Mouse (Mus musculus) left cerebral cortex, adult 9 months (tissue): ENCODE results near the gene Psmb5.
A peak's percentile ranks its signal among the peaks of the same experiment; 100 is the strongest.

Experiments
- DNase-seq, 2 experiments: peaks; one replicate each; pipeline ENCODE4 v3.0.0; 2022; ENCODE audit warnings: low spot score in 2 of 2

Psmb5 gene

GRCm38 (mm10) chr14:54617897-54618365 lies at the start of gene Psmb5:
TSS of gene Psmb5 (minus strand) at chr14:54618022.
- peak in 1 of 2 experiments; percentile 92 for DNase-seq

DNA sequence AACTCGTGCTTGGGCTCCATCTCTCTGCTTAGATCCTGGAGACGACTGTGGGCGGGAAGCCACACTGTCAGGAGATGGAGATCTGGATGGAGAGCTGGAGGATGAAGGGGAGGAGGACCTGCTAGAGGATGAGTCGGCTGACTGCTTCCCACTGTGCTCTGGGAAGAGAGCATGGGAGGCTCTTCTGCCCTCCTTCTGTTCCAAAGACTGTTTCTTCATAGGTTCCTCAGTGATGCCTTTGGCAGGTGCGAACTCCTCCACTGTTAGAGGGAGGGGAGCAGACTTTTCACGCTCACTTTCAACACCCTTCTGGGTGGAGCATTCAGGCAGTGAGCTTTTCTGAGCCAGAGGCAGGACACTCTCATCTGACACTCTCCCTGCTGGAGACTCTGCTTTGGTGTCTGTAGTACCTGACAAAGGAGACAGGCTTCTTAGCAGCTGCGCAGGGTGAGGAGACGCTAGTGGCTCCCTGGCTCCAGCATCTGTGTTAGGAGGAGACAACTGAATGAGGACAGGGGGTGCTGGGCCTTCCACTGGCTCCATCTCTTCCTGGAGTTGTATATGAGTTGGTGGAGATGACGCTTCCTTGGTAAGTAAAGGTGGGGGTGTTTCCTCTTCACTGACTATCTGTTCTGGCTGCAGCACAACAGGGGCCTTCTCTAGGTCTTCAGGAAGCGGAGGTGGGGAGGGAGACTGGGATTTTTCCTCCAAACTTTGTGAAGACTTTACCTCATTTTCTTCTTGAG lies 46.8 kb upstream of the Psmb5 start:
- DNase-seq, result peak; percentile 59 to 73

DNA sequence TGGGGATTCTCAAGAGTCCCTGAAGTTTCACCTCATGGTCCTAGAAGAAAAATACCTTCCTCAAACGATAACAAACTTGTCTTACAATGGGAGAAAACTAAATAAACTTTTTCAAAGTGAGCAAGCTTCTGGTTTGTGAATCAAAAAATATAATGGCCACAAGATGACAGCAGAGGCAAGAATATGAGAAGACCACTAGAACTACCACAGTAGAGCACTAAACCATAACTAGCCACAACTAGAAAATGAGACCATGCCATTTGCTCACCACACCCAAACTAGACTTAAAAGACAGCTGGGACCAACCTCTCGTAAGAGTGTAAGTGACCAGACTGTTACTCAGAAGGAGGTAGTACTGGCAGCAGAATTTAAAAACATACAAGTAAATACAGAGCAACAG lies 42.2 kb upstream of the Psmb5 start:
- DNase-seq, result no peak

GRCm38 (mm10) chr14:54653496-54653895 lies 35.7 kb upstream of the Psmb5 start:
- DNase-seq, result peak; percentile 59 to 84

DNA sequence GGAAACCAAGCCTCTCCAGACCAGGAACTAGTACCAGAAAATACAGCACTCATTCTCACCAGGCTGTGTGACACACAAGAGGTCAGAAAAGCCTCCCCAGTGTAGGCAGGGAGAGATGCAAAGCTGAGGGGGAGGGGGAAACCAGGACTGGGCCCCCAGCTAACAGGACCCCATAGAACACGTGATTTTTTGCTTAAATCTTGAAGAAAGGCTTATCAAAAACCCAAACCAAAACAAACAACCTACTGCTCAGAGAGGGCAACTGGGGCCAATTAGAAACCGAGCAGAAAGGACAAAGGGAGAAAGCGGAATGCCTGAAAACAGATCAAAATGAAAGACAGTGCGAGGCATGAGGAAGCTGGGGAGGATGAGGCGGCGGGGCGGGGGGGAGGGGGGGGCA lies 35.0 kb upstream of the Psmb5 start:
- DNase-seq, result no peak

- no peak for DNase-seq
These were observed 33.7 kb upstream of the Psmb5 start for GRCm38 (mm10) chr14:54651556-54651955.

GRCm38 (mm10) chr14:54650621-54651454 lies 33.0 kb upstream of the Psmb5 start:
- DNase-seq, result peak in 1 of 2 experiments; percentile 89

DNA sequence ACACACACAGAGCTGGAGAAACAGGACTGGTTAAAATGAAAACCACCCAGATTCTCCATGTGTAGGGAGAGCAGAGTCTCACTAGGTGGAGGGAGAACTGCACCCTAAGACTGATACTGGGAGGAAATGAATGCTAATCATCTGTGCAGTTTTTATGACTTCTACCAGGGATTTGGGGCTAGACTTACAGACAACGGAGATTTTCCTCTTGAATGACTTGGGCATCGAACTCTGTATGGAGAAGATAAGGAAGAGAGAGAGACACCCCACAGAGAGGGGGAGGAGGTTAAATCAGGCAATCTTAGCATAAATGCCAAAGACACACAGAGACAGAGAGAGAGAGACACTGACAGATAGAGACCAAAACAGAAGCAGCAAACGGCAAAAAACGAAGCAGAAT lies 30.1 kb upstream of the Psmb5 start:
- no peak for DNase-seq

- DNase-seq, result no peak
These were observed 29.2 kb upstream of the Psmb5 start for GRCm38 (mm10) chr14:54646898-54647636.

GRCm38 (mm10) chr14:54646455-54646854 lies 28.6 kb upstream of the Psmb5 start:
- DNase-seq, result no peak

DNA sequence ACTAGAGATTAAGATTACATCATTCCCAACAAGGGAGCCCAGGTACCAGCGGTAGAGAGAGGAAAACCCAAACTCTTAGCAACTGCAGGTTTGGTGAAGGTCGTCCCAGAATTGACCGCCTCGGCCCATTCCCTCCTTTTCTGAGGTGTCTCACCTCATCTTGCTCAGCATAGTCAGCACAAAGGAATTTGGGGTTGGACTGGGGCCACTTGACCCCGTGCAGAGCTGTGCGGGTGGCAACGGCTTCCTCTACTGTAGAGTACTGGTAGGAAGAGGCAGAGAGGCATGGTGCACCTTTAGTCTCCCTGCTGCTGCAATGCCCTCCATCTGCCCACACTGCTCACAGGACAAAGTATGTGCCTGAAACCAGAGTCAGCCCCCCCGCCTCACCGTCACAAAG lies 26.5 kb upstream of the Psmb5 start:
- no peak for DNase-seq

DNA sequence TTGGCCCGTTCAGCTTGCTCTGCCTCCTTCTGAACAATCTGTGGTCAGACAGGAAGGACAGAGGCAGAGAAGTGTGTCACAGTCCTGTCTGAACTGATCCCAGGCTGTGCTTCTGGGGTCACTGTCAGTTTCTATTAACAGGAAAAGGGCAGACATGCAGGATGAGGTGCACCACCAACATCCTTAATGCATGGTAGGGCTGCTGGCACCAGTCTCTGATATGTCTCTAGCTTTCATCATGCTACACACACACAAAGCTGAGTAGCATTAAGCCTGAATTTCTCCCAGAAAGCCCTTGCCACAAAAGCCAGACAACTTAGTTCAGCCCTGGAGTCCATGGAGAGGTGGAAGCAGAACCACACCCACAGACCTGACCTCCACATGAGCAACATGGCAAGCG lies 25.2 kb upstream of the Psmb5 start:
- DNase-seq, result no peak

GRCm38 (mm10) chr14:54642224-54642944 lies 24.6 kb upstream of the Psmb5 start:
- no peak for DNase-seq

- peak; percentile 68 to 86 for DNase-seq
These were observed 23.6 kb upstream of the Psmb5 start, which contains the start of gene Cdh24 for GRCm38 (mm10) chr14:54641305-54641969. TSS of gene Cdh24 (minus strand) at chr14:54641364.

GRCm38 (mm10) chr14:54640946-54641304 lies 23.1 kb upstream of the Psmb5 start, which contains the start of gene Gm17606:
TSS of gene Gm17606 (plus strand) at chr14:54640952.
- DNase-seq, result no peak

- no peak for DNase-seq
These were observed 22.3 kb upstream of the Psmb5 start for GRCm38 (mm10) chr14:54640121-54640520.

- no peak for DNase-seq
These were observed 20.4 kb upstream of the Psmb5 start for GRCm38 (mm10) chr14:54638210-54638609.

DNA sequence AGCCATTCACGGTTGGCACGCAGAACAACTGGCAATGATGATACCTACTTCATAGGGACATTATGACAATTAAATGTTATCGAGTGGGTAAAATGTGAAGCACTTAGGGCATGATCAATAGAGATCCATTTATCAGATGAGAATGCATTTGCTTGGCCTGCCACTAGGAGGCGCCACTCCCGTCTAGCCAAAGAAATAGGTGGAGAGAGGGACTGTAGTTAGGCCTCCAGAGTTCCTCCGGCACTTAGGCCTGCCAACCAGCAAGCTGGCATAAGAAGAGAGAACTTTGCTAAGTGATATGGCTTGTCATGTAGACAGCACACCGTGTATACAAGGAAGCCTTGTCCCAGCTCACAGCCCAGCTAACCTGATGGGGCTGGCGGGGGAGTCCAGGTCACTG lies 19.1 kb upstream of the Psmb5 start:
- DNase-seq, result no peak

- DNase-seq, result no peak
These were observed 16.4 kb upstream of the Psmb5 start for GRCm38 (mm10) chr14:54634182-54634581.

- no peak for DNase-seq
These were observed 14.4 kb upstream of the Psmb5 start for GRCm38 (mm10) chr14:54632252-54632651.

DNA sequence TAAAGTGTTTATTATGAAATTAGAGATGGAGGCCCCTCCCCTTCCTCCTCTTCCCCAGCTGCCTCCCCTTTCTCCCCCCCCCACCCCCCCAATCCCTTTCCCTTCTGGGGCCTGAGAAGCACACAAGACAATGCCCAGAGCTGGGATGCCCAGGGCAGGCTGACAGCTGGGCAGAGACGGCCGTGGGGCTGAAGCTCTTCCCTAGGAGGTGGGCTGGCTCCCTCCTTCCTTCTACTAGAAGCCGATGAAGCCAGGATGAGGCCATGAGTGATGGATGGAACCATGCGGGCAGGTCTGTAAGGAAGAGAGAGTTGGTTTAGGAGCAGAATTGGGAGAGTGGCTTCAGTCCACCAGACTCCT lies 13.4 kb upstream of the Psmb5 start:
- DNase-seq, result no peak
